Mouse (Mus musculus) embryonic facial prominence, embryonic 12.5 days (tissue): Measurements from ENCODE around the gene Prkar1a. TPM values are rescaled to one million over a fixed set of nuclear protein-coding genes. Genes with fewer than 3 reads are reported as not detected.

Source experiments
- ATAC-seq: fragments of 200-750 bp; cut with Nextera tagmentation; 2 replicates; pipeline ENCODE4 v1.8.0; 2017; ENCODE audit not compliant: insufficient number of reproducible peaks, insufficient read depth, low FRiP score, low TSS enrichment
- H3K27ac ChIP-seq: fragments of 300-500 bp; sonication (generic); 2 replicates; pipeline ENCODE4 v1.5.1; 2016; ENCODE audit warnings: mild to moderate bottlenecking
- H3K27me3 ChIP-seq: fragments of 300-500 bp; sonication (generic); 2 replicates; pipeline ENCODE4 v1.6.1; 2016; ENCODE audit warnings: mild to moderate bottlenecking, moderate library complexity
- H3K36me3 ChIP-seq: fragments of 300-500 bp; sonication (generic); 2 replicates; pipeline ENCODE4 v1.6.1; 2016; ENCODE audit warnings: mild to moderate bottlenecking
- H3K4me1 ChIP-seq: fragments of 300-500 bp; sonication (generic); 2 replicates; pipeline ENCODE4 v1.6.1; 2016
- H3K4me2 ChIP-seq: fragments of 300-500 bp; sonication (generic); replicated peaks from 2 replicates; pipeline ENCODE4 v1.6.1; 2016; ENCODE audit warnings: mild to moderate bottlenecking, moderate library complexity
- H3K4me3 ChIP-seq: fragments of 300-500 bp; sonication (generic); 2 replicates; pipeline ENCODE4 v1.5.1; 2016; ENCODE audit warnings: mild to moderate bottlenecking
- H3K9ac ChIP-seq: fragments of 300-500 bp; sonication (generic); 2 replicates; pipeline ENCODE4 v1.6.1; 2016; ENCODE audit warnings: mild to moderate bottlenecking, moderate library complexity
- H3K9me3 ChIP-seq: fragments of 300-500 bp; sonication (generic); 2 replicates; pipeline ENCODE4 v1.6.1; 2016; ENCODE audit warnings: mild to moderate bottlenecking, moderate library complexity
- WGBS: fragments of 180-500 bp; shearing (Covaris S2); methylation state at CpG from one replicate; pipeline ENCODE4 v1.1.7; 2016; 5-methylcytosine and 5-hydroxymethylcytosine counted together
- polyA plus RNA-seq: library from polyadenylated mRNA; unstranded; fragments of >200 nt; fragmentation: Nextera tagmentation; extraction: Ambion mirVana; gene quantifications from 2 replicates; pipeline ENCODE4 v1.2.1, GENCODE M21; 2016

Gene Prkar1a
- polyA plus RNA-seq, 1 experiment from 2014 or later, result 392 TPM

DNA sequence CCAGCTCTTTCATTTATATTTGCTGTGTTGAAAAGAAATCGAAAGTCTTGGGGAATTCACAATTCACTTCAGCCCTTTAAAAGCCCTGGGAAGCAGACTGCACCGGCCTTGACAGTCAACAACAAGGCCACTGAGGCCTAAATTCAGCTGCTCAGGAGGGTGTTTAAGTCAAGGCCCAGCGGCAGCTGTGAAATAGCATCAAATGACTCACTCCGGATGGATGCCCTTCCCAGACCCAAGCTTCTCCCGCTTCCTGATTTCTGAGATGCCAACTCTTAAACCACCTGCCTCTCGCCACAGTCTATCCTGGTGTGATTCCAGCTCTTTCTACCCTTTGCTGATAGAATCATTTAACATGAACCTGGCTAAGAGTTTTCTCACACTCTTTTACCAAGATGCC lies 28.8 kb upstream of the Prkar1a start:
- ATAC-seq, result no peak
- H3K4me2 ChIP-seq, result no peak overlapping the region
- H3K9ac ChIP-seq, result no peak overlapping the region
- no peaks in the 10 kb centered on the region for H3K27me3 ChIP-seq
- no peaks in the 10 kb centered on the region for H3K9me3 ChIP-seq
- H3K27ac ChIP-seq, result no peak overlapping the region
- no peak overlapping the region for H3K4me3 ChIP-seq
- no peaks in the 10 kb centered on the region for H3K36me3 ChIP-seq
- peaks cover 16% of the 10 kb centered on the region for H3K4me1 ChIP-seq
- WGBS, result 77% methylated on average over 6 of the region's 6 CpGs

DNA sequence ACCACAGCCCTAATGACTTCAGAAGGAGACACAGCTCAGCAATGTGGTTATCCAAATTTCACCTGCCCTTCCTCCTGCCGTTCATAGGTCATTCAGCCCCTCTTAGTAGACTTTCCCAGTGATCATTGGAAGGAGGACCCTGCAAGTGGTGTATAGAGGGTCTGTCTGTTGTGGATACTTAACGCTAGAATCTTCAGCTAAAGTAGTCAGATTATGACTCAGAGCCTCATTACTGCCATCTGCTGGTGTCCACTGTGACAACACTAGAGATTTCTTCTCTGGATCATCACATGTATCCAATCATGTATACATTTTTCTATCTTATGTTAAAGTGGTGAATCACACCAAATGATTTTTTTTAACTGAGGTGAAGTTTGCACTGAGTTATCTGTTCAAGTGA lies 28.0 kb upstream of the Prkar1a start:
- no peak overlapping the region for H3K4me2 ChIP-seq

DNA sequence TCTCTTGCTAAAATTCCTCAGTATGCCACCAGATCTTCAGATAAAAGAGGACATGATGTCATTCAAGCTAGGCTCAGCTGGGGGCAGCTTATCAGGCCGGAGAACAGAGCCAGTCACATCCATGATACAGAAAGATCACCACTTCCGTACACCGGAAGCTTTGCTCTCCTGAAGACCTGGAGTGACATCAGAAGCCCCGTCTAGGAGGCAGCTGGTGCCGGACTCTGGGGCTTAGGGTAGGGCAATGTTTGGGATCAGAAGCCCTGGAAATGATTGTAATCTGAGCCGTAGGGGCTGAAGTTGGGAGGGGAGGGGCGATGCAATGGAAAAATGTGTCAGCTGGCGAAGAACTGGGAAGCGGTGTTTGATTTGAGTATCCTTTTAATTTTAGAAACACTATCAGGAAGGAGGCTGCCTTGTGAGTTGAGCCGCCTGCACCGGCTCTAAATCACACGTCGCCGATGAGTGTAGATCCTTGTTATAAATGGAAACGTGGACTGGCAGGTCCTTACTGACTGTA lies 26.6 kb upstream of the Prkar1a start:
- no peaks in the 10 kb centered on the region for H3K27me3 ChIP-seq
- H3K9ac ChIP-seq, result no peak overlapping the region
- no peak overlapping the region for H3K27ac ChIP-seq
- H3K4me1 ChIP-seq, result peaks cover 16% of the 10 kb centered on the region
- no peaks in the 10 kb centered on the region for H3K9me3 ChIP-seq
- WGBS, result 20% methylated on average over 15 of the region's 15 CpGs
- no peaks in the 10 kb centered on the region for H3K36me3 ChIP-seq
- ATAC-seq, result peak; percentile 64
- H3K4me3 ChIP-seq, result no peak overlapping the region
- H3K4me2 ChIP-seq, result peak overlapping the region; percentile 42

More for the DNA sequence above, 28.0 kb upstream of the Prkar1a start:
- Histone ChIP-seq H3K9ac (no peak overlapping the region), H3K4me1 (peaks cover 16% of the 10 kb centered on the region), H3K36me3 (no peaks in the 10 kb centered on the region), H3K27me3 (no peaks in the 10 kb centered on the region), H3K27ac (no peak overlapping the region), H3K4me3 (no peak overlapping the region), H3K9me3 (no peaks in the 10 kb centered on the region)
- WGBS, result 18% methylated on average over 2 of the region's 2 CpGs
- no peak for ATAC-seq

DNA sequence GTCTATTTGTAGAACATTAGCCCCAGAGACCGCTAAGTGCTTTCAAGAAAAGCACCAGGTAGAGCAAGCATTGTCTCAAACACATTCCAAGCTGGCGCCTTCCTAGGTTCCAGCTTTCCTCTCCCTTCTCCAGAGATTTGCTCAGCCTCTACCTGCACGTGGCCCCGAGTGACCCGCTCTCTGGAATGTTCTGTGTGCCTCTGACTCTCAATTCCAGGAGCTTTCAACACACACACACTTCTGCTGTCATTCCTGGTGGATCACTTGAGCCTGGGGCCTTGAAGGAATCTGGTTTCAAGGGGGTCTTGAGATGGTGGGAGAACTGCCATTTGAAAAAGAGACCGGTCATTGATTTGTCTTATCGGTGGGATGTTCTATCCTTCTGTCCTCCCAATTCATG lies 26.0 kb upstream of the Prkar1a start:
- no peaks in the 10 kb centered on the region for H3K27me3 ChIP-seq
- H3K4me1 ChIP-seq, result peaks cover 16% of the 10 kb centered on the region
- no peaks in the 10 kb centered on the region for H3K36me3 ChIP-seq
- ATAC-seq, result no peak
- H3K27ac ChIP-seq, result no peak overlapping the region
- H3K9me3 ChIP-seq, result no peaks in the 10 kb centered on the region
- no peak overlapping the region for H3K4me2 ChIP-seq
- H3K9ac ChIP-seq, result no peak overlapping the region
- 86% methylated on average over 7 of the region's 7 CpGs for WGBS
- H3K4me3 ChIP-seq, result no peak overlapping the region

DNA sequence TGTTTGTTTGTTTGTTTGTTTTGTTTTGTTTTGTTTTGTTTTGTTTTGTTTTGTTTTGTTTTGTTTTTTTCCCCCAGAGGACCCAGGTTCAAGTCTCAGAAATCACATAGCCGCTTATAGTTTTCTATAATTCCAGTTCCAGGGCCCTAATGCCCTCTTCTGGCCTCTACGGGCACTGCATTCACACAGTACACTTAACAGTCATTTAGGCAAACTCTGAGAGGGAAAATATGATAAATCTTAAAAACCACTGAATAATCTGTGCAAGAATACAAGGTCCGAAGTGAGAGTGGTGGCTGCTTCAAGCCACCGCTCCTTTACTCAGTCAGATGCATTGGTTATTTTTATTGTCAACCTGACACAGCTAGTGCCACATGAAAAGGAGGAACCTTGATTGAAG lies 21.6 kb upstream of the Prkar1a start:
- Histone ChIP-seq H3K4me2 (no peak overlapping the region), H3K27ac (no peak overlapping the region), H3K9me3 (no peaks in the 10 kb centered on the region), H3K36me3 (no peaks in the 10 kb centered on the region), H3K4me1 (peaks cover 11% of the 10 kb centered on the region), H3K4me3 (no peak overlapping the region), H3K9ac (no peak overlapping the region), H3K27me3 (no peaks in the 10 kb centered on the region)
- no peak for ATAC-seq
- WGBS, result 89% methylated on average over 4 of the region's 4 CpGs

DNA sequence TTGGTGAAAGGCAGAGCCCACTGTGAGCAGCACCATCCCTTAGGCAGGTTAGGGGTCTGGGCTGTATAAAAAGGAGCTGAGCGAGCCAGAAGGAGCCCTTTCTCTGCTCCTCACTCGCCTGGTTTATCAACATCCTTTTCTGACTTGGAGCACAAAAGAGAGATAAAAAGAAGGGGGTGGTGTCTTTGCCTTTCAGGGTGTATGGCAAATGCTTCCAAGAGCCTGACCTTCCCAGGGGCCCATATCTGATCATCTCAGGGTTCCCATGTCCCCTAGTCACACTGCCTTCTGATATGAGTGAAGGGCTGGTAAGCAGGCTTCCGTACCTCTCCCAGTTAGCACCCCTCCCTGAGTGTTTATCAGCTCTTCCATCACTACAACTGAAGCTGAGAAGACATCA lies 21.1 kb upstream of the Prkar1a start:
- H3K9me3 ChIP-seq, result no peaks in the 10 kb centered on the region
- peaks cover 8% of the 10 kb centered on the region; the same call in 1 of the 2 replicates for H3K4me1 ChIP-seq
- no peak overlapping the region for H3K9ac ChIP-seq
- H3K4me3 ChIP-seq, result no peak overlapping the region
- H3K36me3 ChIP-seq, result no peaks in the 10 kb centered on the region
- no peaks in the 10 kb centered on the region for H3K27me3 ChIP-seq
- no peak overlapping the region for H3K27ac ChIP-seq
- WGBS, result 86% methylated on average over 3 of the region's 3 CpGs
- no peak overlapping the region for H3K4me2 ChIP-seq
- no peak for ATAC-seq

DNA sequence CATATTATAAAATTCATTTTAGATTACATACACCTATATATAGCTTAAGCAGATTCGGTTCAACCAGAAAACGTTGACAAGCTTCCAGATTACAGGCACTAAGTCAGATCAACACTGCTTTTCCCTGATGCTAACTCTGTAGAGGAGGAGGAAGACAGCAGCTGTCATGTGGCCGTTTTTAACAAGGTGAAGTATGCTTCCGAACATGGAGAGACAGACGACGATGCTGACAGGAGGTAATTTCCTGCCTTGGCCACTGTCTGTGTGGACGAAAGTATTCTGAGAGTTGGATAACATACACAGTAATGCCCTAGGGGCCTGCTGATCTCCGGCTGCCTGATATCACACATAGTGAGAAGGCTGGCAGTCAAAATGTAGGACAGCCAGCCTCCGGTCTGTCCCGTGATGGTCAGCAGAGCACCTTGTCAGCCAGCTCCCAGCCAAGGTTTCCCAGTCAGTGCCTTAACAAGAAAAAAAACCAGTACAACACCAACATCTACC lies 20.1 kb upstream of the Prkar1a start:
- Histone ChIP-seq H3K27ac (no peak overlapping the region), H3K36me3 (no peaks in the 10 kb centered on the region), H3K4me1 (0 out of 2 replicates have a peak, but pooled peaks cover 3% of the 10 kb centered on the region), H3K27me3 (no peaks in the 10 kb centered on the region), H3K9me3 (no peaks in the 10 kb centered on the region), H3K4me3 (no peak overlapping the region), H3K4me2 (no peak overlapping the region), H3K9ac (no peak overlapping the region)
- 44% methylated on average over 10 of the region's 10 CpGs for WGBS
- ATAC-seq, result no peak

DNA sequence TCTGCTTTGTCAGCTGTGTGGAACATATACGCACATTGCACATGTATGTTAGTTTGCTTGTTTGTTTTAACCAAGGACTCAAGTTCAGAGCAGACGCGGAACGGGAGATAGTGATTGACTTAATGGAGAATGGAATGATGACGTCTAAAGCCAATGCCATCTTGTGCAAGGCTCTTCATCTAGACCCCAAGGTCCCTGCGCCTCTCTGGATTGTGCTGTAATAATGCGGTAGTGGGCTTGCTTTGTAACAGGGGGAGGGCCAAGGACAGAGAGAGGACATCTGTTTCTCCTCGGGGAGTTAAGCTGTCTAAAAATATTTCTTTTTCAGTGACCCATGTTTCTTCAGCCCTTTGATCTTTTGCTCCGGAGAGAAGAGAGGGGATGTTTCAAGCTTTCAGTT lies 14.3 kb upstream of the Prkar1a start:
- no peak overlapping the region for H3K4me2 ChIP-seq
- ATAC-seq, result no peak
- H3K9me3 ChIP-seq, result no peaks in the 10 kb centered on the region
- no peaks in the 10 kb centered on the region for H3K27me3 ChIP-seq
- H3K4me1 ChIP-seq, result no peaks in the 10 kb centered on the region
- H3K9ac ChIP-seq, result no peak overlapping the region
- no peak overlapping the region for H3K27ac ChIP-seq
- no peaks in the 10 kb centered on the region for H3K36me3 ChIP-seq
- WGBS, result 64% methylated on average over 9 of the region's 9 CpGs
- no peak overlapping the region for H3K4me3 ChIP-seq

DNA sequence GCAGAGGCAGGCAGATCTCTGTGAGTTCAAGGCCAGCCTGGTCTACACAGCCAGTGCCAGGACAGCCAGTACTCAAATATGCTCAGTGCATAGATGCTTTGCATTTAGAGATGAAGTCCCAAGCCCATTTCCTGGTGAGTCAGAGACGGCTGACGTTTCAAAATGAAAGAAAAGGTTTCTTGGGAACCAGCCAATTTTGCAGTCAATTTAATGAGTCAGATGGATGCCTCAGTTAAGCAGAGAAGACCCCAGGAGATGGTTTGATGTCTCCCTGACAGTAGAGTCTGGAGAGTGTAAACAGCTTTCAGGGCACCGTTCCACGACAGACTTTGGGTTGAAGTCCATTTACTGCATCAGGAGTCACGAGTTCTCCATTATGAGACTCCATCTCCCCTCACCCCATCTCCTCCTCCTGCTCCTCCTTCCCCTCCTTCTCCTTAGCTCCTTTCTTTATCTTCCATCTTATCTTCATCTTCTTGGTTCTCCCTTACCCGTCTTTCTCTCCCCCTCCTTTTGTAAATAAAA lies 13.3 kb upstream of the Prkar1a start:
- H3K27ac ChIP-seq, result no peak overlapping the region
- H3K9ac ChIP-seq, result no peak overlapping the region
- H3K27me3 ChIP-seq, result no peaks in the 10 kb centered on the region
- no peak overlapping the region for H3K4me2 ChIP-seq
- no peak for ATAC-seq
- H3K4me1 ChIP-seq, result no peaks in the 10 kb centered on the region
- H3K36me3 ChIP-seq, result no peaks in the 10 kb centered on the region
- 79% methylated on average over 6 of the region's 6 CpGs for WGBS
- H3K4me3 ChIP-seq, result no peak overlapping the region
- H3K9me3 ChIP-seq, result no peaks in the 10 kb centered on the region

DNA sequence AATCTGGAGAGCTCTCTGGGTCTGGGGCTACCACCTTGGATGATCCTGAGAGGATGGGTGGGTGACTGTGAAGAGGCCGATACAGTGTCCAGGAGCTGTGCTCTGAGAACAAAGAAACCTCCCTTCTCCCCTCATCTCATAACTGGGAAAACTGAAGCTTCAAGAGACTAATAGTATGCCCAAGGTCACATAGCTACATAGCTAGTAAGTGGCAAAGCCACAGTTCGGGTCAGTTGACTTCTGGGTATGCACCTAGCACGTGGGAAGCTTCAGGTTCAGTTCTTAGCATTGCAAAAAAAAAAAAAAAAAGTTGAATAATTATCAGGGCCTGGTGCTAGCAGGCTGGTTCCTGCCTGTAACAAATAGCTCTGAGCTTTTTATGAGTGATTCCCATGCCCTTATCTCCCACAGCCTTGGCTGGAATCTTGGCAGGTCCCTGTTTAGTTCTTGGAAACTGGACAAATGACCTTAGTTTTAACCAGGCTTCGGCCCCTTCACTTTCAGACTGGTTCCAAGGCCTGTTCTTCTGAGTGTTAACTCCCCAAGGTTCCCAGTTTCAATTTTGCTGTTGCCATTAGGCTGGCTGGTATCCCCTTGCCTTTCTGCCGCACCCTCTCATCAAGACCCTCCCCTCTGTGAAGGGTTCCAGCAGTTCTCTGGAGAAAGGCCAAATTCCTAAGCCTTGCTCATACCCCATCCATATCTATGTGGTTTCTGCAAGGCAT lies 7.5 kb upstream of the Prkar1a start:
- H3K27me3 ChIP-seq, result no peaks in the 10 kb centered on the region
- H3K4me2 ChIP-seq, result no peak overlapping the region
- no peaks in the 10 kb centered on the region for H3K9me3 ChIP-seq
- H3K36me3 ChIP-seq, result no peaks in the 10 kb centered on the region
- no peak overlapping the region for H3K4me3 ChIP-seq
- no peaks in the 10 kb centered on the region for H3K4me1 ChIP-seq
- ATAC-seq, result no peak
- no peak overlapping the region for H3K27ac ChIP-seq
- no peak overlapping the region for H3K9ac ChIP-seq
- 83% methylated on average over 5 of the region's 5 CpGs for WGBS

DNA sequence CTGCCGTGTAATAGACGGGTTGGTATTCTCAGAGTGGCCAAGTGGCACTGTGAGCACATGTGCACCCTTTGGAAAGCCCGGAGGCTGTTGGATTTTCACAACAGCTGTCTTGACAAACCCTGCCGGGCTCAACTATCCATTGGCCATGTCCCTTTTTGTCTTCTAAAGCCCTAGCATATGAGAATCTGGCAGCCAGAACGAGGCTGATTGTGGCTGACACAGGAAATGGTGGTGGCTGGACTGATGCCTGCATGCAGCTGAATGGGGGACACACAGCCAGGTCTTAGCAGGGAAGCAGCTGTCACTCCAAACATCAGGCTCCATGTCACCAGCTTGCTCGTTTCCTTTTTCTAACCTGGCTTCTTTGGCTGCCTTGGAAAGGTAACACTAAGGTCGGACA lies 695 bp upstream of the Prkar1a start:
- 39% methylated on average over 7 of the region's 7 CpGs for WGBS

DNA sequence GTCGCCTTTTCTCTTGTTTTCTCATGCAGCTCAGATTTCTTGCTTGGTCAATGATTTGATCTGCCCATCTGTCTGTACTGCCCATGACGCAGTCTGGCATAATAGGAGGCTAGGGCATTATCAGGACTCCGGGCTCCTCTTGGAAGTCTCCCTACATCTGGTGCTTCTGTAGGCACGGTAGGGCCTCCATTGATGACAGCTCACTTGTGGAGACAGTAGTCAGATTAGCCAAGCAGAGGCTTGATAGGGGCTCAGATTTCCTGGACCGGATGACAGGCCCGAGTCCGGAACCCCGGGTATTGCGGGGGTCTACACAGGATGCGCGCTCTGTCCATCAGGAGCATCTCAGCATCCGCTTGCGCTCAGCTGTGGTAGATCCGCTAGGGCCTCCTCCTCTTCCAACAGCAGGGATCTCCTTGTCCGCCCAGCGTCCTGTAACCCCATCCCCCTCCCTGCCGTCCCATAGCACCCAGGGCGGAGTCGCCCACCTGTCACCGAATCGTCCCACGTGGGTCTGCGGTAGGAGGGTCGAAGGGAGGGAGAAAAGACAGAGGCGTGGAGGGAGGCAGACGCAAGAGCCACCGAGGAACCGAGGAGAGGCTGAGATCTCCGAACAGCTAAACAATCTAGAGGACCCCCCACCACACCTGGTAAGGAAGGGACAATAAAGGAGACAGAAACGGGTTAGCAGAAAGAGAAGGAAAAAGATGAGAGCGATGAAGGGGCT lies 933 bp downstream of the Prkar1a start:
- ATAC-seq, result peak; percentile 76
- H3K4me1 ChIP-seq, result peaks cover 24% of the 10 kb centered on the region
- H3K36me3 ChIP-seq, result peaks cover 6% of the 10 kb centered on the region
- H3K4me2 ChIP-seq, result peak overlapping the region; percentile 68
- peak overlapping the region; percentile 96 for H3K27ac ChIP-seq
- peak overlapping the region; percentile 96 for H3K4me3 ChIP-seq
- no peaks in the 10 kb centered on the region for H3K9me3 ChIP-seq
- 2% methylated on average over 31 of the region's 31 CpGs for WGBS
- no peaks in the 10 kb centered on the region for H3K27me3 ChIP-seq
- peak overlapping the region; percentile 98 for H3K9ac ChIP-seq

More for the DNA sequence above, 695 bp upstream of the Prkar1a start:
- Histone ChIP-seq H3K9me3 (no peaks in the 10 kb centered on the region), H3K4me1 (peaks cover 21% of the 10 kb centered on the region), H3K4me3 (no peak overlapping the region), H3K36me3 (no peaks in the 10 kb centered on the region), H3K9ac (no peak overlapping the region), H3K27me3 (no peaks in the 10 kb centered on the region), H3K27ac (no peak overlapping the region), H3K4me2 (no peak overlapping the region)
- ATAC-seq, result no peak
